Mouse (Mus musculus): ENCODE results near the gene Olfr60. TPM values are rescaled to one million over a fixed set of nuclear protein-coding genes. Genes with fewer than 3 reads are reported as not detected.

Olfr60 gene
- polyA plus RNA-seq (2012), result not detected in 2 replicates

DNA sequence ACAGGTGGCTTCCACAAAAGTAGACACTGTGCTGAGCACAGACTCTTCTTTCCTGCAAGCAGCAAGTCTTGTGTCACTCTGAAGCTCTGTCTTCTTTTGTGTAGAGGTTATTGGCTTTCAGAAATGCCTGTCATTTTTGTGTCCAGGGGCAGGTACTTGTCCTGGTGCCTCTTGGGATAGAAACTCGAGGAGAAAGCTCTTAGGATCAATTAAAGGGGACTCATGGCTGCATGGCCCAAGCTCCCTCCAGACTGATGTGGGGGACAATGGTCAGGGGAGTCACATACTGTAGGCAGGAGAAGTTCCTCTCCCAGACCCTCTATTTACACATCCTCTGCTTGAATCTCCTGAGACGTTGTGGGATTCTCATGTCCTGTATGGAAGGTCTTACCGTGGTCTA, at the start of gene Olfr60:
Gene Olfr60 (minus strand): TSS at position 101 of the 400 bp plus-strand sequence.

GRCm38 (mm10) chr7:140402818-140403217, 41.3 kb upstream of the Olfr60 start, which contains the start of gene Olfr531:
Olfr531 (minus strand) TSS chr7:140402918.

DNA sequence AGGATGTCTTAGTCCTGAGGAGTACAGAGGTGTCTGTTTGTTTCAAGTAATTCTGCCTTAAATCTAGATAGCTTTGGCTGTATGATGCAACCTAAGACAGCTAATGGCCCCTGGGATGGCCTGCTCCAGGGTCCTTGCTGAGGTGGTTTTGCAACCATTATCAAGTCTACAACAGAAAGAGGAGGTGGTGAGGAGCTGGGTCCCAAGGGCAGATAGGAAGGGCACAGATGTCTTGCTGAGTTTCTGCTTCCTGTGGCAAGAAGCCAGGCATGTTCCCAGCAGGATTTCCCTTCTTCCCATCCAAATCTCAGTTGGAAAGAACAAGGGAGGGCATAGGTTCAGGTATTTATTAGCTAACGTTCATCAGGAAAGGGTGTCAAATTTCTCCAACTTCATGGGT, 14.8 kb upstream of the Olfr60 start, which contains the start of gene Olfr530:
Gene Olfr530 (minus strand): TSS at position 101 of the 400 bp plus-strand sequence.

DNA sequence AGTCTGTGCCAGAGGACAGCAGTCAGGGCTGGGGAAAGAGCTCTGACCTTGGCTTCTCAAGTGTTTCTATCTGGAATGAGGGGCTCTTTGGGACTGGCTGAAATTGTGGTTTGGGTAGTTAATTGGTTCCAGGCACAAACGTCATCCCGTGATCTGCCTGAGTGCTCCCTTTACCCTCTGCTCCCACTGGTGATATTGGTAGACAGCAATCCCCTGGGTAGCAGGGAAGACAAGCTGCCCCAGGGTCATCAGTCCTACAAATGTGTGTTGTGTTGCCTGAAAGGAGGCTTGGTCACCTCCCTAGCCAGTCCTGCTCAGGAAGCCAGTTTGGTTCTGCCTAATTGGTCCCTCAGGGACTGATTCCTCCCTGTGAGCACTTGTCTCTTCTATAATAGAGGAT, 27.8 kb downstream of the Olfr60 start, which contains the start of gene Olfr527:
Gene Olfr527 (plus strand): TSS at position 301 of the 400 bp plus-strand sequence.

GRCm38 (mm10) chr7:140320558-140320957, 40.9 kb downstream of the Olfr60 start, which contains the start of gene Olfr525:
Olfr525 (plus strand) TSS chr7:140320858.

Other genes starting within 250 kb of the Olfr60 start
- 6.8 and 8.3 TPM in 2 replicates for gene Paox, start 245.9 kb downstream of the Olfr60 start, polyA plus RNA-seq (2012)
- 7.4 and 8.2 TPM in 2 replicates for gene Echs1, start 245.2 kb downstream of the Olfr60 start, polyA plus RNA-seq (2012)
- gene Mtg1, start 224.1 kb downstream of the Olfr60 start, polyA plus RNA-seq (2012), result 4.8 and 6.7 TPM in 2 replicates
- not detected in 2 replicates for gene Sprn, start 206.8 kb downstream of the Olfr60 start, polyA plus RNA-seq (2012)
- gene Olfr522, start 196.9 kb downstream of the Olfr60 start, polyA plus RNA-seq (2012), result not detected in 2 replicates
- not detected in 2 replicates for gene Olfr523, start 188.5 kb downstream of the Olfr60 start, polyA plus RNA-seq (2012)
- 0.02 TPM in 1 of 2 replicates, not detected in the other for gene Olfr524, start 155.7 kb downstream of the Olfr60 start, polyA plus RNA-seq (2012)
- gene Cd163l1, start 143.4 kb downstream of the Olfr60 start, polyA plus RNA-seq (2012), result 0.18 TPM in 1 of 2 replicates, not detected in the other
- gene 5830411N06Rik, start 114.4 kb downstream of the Olfr60 start, polyA plus RNA-seq (2012), result not detected in 2 replicates
- not detected in 2 replicates for gene Olfr525, start 40.8 kb downstream of the Olfr60 start, polyA plus RNA-seq (2012)
- gene Olfr527, start 27.7 kb downstream of the Olfr60 start, polyA plus RNA-seq (2012), result not detected in 2 replicates
- gene Olfr530, start 14.7 kb upstream of the Olfr60 start, polyA plus RNA-seq (2012), result not detected in 2 replicates
- gene Olfr531, start 41.2 kb upstream of the Olfr60 start, polyA plus RNA-seq (2012), result not detected in 2 replicates
- gene Olfr532, start 60.0 kb upstream of the Olfr60 start, polyA plus RNA-seq (2012), result not detected in 2 replicates
- gene Olfr533, start 101.7 kb upstream of the Olfr60 start, polyA plus RNA-seq (2012), result 0.06 TPM in 1 of 2 replicates, not detected in the other
- not detected in 2 replicates for gene Olfr535, start 122.5 kb upstream of the Olfr60 start, polyA plus RNA-seq (2012)
- not detected in 2 replicates for gene Olfr536, start 145.7 kb upstream of the Olfr60 start, polyA plus RNA-seq (2012)
- not detected in 2 replicates for gene Olfr538, start 206.2 kb upstream of the Olfr60 start, polyA plus RNA-seq (2012)
- gene Olfr46, start 239.6 kb upstream of the Olfr60 start, polyA plus RNA-seq (2012), result not detected in 2 replicates